Mouse (Mus musculus): ENCODE measurements around the gene Gkn2. TPM values are rescaled to one million over a fixed set of nuclear protein-coding genes. Genes with fewer than 3 reads are reported as not detected.
A peak's percentile ranks its signal among the peaks of the same experiment; 100 is the strongest.

Gene Gkn2
- polyA plus RNA-seq, 1 experiment from 2014 or later: not detected

GRCm38 (mm10) chr6:87350829-87351228, 22.3 kb upstream of the Gkn2 start, which contains the start of gene Gkn1:
Gene Gkn1, minus strand, starts transcription at chr6:87350942.
- Histone ChIP-seq H3K27ac (ENCODE audit: low read length) (no peak within 1 kb of the TSS), H3K36me3 (ENCODE audit: control insufficient read depth, insufficient read depth) (no peaks in the 10 kb centered on the region), H3K4me3 (ENCODE audit: low read depth, low read length) (no peak within 1 kb of the TSS), H3K9ac (ENCODE audit: low read depth, low read length) (no peak within 1 kb of the TSS), H3K27me3 (ENCODE audit: control insufficient read depth, insufficient read depth, low read depth, low read length) (no peaks in the 10 kb centered on the region), H3K9me3 (replicated peaks; ENCODE audit: control insufficient read depth, low read length) (no peaks in the 10 kb centered on the region), H3K4me1 (ENCODE audit: control insufficient read depth, low read depth, low read length) (no peaks in the 10 kb centered on the region), H3K4me2 (ENCODE audit: low read depth, low read length) (no peak within 1 kb of the TSS)
- WGBS (ENCODE audit: insufficient replicate concordance): 72% methylated on average over 8 of the region's 8 CpGs
- no peak for ATAC-seq (ENCODE audit: low read depth)

GRCm38 (mm10) chr6:87354441-87354840, 18.7 kb upstream of the Gkn2 start:
- Histone ChIP-seq H3K4me2 (ENCODE audit: low read depth, low read length) (no peak overlapping the region), H3K9me3 (replicated peaks; ENCODE audit: control insufficient read depth, low read length) (no peaks in the 10 kb centered on the region), H3K27me3 (ENCODE audit: control insufficient read depth, insufficient read depth, low read depth, low read length) (no peaks in the 10 kb centered on the region), H3K9ac (ENCODE audit: low read depth, low read length) (no peak overlapping the region), H3K4me1 (ENCODE audit: control insufficient read depth, low read depth, low read length) (no peaks in the 10 kb centered on the region), H3K4me3 (ENCODE audit: low read depth, low read length) (no peak overlapping the region), H3K36me3 (ENCODE audit: control insufficient read depth, insufficient read depth) (no peaks in the 10 kb centered on the region), H3K27ac (ENCODE audit: low read length) (no peak overlapping the region)
- 44% methylated on average over 5 of the region's 5 CpGs for WGBS (ENCODE audit: insufficient replicate concordance)
- ATAC-seq (ENCODE audit: low read depth): no peak

GRCm38 (mm10) chr6:87369223-87369622, 3.9 kb upstream of the Gkn2 start:
- Histone ChIP-seq H3K36me3 (ENCODE audit: control insufficient read depth, insufficient read depth) (no peaks in the 10 kb centered on the region), H3K4me2 (ENCODE audit: low read depth, low read length) (no peak overlapping the region), H3K9me3 (replicated peaks; ENCODE audit: control insufficient read depth, low read length) (no peaks in the 10 kb centered on the region), H3K4me1 (ENCODE audit: control insufficient read depth, low read depth, low read length) (no peaks in the 10 kb centered on the region), H3K9ac (ENCODE audit: low read depth, low read length) (no peak overlapping the region), H3K4me3 (ENCODE audit: low read depth, low read length) (no peak overlapping the region), H3K27ac (ENCODE audit: low read length) (no peak overlapping the region), H3K27me3 (ENCODE audit: control insufficient read depth, insufficient read depth, low read depth, low read length) (no peaks in the 10 kb centered on the region)
- 56% methylated on average over 5 of the region's 5 CpGs for WGBS (ENCODE audit: insufficient replicate concordance)
- no peak for ATAC-seq (ENCODE audit: low read depth)

GRCm38 (mm10) chr6:87383926-87384691, 11.0 kb downstream of the Gkn2 start:
- Histone ChIP-seq H3K9ac (ENCODE audit: low read depth, low read length) (no peak overlapping the region), H3K4me3 (ENCODE audit: low read depth, low read length) (0 out of 2 replicates have a peak overlapping the region, but pooled peaks have one; percentile 11), H3K36me3 (ENCODE audit: control insufficient read depth, insufficient read depth) (no peaks in the 10 kb centered on the region), H3K27ac (ENCODE audit: low read length) (no peak overlapping the region), H3K9me3 (replicated peaks; ENCODE audit: control insufficient read depth, low read length) (no peaks in the 10 kb centered on the region), H3K27me3 (ENCODE audit: control insufficient read depth, insufficient read depth, low read depth, low read length) (peaks cover 5% of the 10 kb centered on the region; the same call in 1 of the 2 replicates), H3K4me2 (ENCODE audit: low read depth, low read length) (peak overlapping the region; percentile 39), H3K4me1 (ENCODE audit: control insufficient read depth, low read depth, low read length) (peaks cover 5% of the 10 kb centered on the region)
- ATAC-seq (ENCODE audit: low read depth): no peak
- WGBS (ENCODE audit: insufficient replicate concordance): 12% methylated on average over 24 of the region's 24 CpGs

GRCm38 (mm10) chr6:87384761-87385160, 11.6 kb downstream of the Gkn2 start:
- peak overlapping the region; percentile 39 for H3K4me2 ChIP-seq (ENCODE audit: low read depth, low read length)
- H3K9ac ChIP-seq (ENCODE audit: low read depth, low read length): no peak overlapping the region
- peaks cover 5% of the 10 kb centered on the region; the same call in 1 of the 2 replicates for H3K27me3 ChIP-seq (ENCODE audit: control insufficient read depth, insufficient read depth, low read depth, low read length)
- H3K9me3 ChIP-seq (replicated peaks; ENCODE audit: control insufficient read depth, low read length): no peaks in the 10 kb centered on the region
- ATAC-seq (ENCODE audit: low read depth): no peak
- 35% methylated on average over 5 of the region's 6 CpGs for WGBS (ENCODE audit: insufficient replicate concordance)
- H3K4me1 ChIP-seq (ENCODE audit: control insufficient read depth, low read depth, low read length): peaks cover 9% of the 10 kb centered on the region
- H3K36me3 ChIP-seq (ENCODE audit: control insufficient read depth, insufficient read depth): no peaks in the 10 kb centered on the region
- H3K27ac ChIP-seq (ENCODE audit: low read length): no peak overlapping the region
- H3K4me3 ChIP-seq (ENCODE audit: low read depth, low read length): no peak overlapping the region

GRCm38 (mm10) chr6:87386203-87386602, 13.0 kb downstream of the Gkn2 start:
- H3K9me3 ChIP-seq (replicated peaks; ENCODE audit: control insufficient read depth, low read length): no peaks in the 10 kb centered on the region
- no peak for ATAC-seq (ENCODE audit: low read depth)
- WGBS (ENCODE audit: insufficient replicate concordance): 6% methylated on average over 7 of the region's 7 CpGs
- H3K4me2 ChIP-seq (ENCODE audit: low read depth, low read length): no peak overlapping the region
- H3K27me3 ChIP-seq (ENCODE audit: control insufficient read depth, insufficient read depth, low read depth, low read length): peaks cover 5% of the 10 kb centered on the region; the same call in 1 of the 2 replicates
- no peak overlapping the region for H3K4me3 ChIP-seq (ENCODE audit: low read depth, low read length)
- no peak overlapping the region for H3K9ac ChIP-seq (ENCODE audit: low read depth, low read length)
- H3K36me3 ChIP-seq (ENCODE audit: control insufficient read depth, insufficient read depth): no peaks in the 10 kb centered on the region
- H3K4me1 ChIP-seq (ENCODE audit: control insufficient read depth, low read depth, low read length): peaks cover 12% of the 10 kb centered on the region
- no peak overlapping the region for H3K27ac ChIP-seq (ENCODE audit: low read length)

- Histone ChIP-seq H3K9ac (ENCODE audit: low read depth, low read length) (no peak overlapping the region), H3K27ac (ENCODE audit: low read length) (no peak overlapping the region), H3K4me2 (ENCODE audit: low read depth, low read length) (no peak overlapping the region), H3K4me1 (ENCODE audit: control insufficient read depth, low read depth, low read length) (peaks cover 12% of the 10 kb centered on the region), H3K9me3 (replicated peaks; ENCODE audit: control insufficient read depth, low read length) (no peaks in the 10 kb centered on the region), H3K4me3 (ENCODE audit: low read depth, low read length) (no peak overlapping the region), H3K36me3 (ENCODE audit: control insufficient read depth, insufficient read depth) (no peaks in the 10 kb centered on the region), H3K27me3 (ENCODE audit: control insufficient read depth, insufficient read depth, low read depth, low read length) (peaks cover 5% of the 10 kb centered on the region; the same call in 1 of the 2 replicates)
- ATAC-seq (ENCODE audit: low read depth): no peak
- WGBS (ENCODE audit: insufficient replicate concordance): 73% methylated on average over 10 of the region's 10 CpGs
Measured at GRCm38 (mm10) chr6:87386681-87387080, 13.5 kb downstream of the Gkn2 start.

- 27% methylated on average over 7 of the region's 7 CpGs for WGBS (ENCODE audit: insufficient replicate concordance)
- Histone ChIP-seq H3K4me2 (ENCODE audit: low read depth, low read length) (no peak within 1 kb of the TSS), H3K27me3 (ENCODE audit: control insufficient read depth, insufficient read depth, low read depth, low read length) (peaks cover 2% of the 10 kb centered on the region; the same call in 1 of the 2 replicates), H3K9me3 (replicated peaks; ENCODE audit: control insufficient read depth, low read length) (no peaks in the 10 kb centered on the region), H3K27ac (ENCODE audit: low read length) (no peak within 1 kb of the TSS), H3K4me3 (ENCODE audit: low read depth, low read length) (no peak within 1 kb of the TSS), H3K4me1 (ENCODE audit: control insufficient read depth, low read depth, low read length) (peaks cover 16% of the 10 kb centered on the region), H3K36me3 (ENCODE audit: control insufficient read depth, insufficient read depth) (no peaks in the 10 kb centered on the region), H3K9ac (ENCODE audit: low read depth, low read length) (no peak within 1 kb of the TSS)
- no peak for ATAC-seq (ENCODE audit: low read depth)
Measured at GRCm38 (mm10) chr6:87388877-87389276, 15.7 kb downstream of the Gkn2 start, which contains the start of gene Gkn3. Gene Gkn3, minus strand, starts transcription at chr6:87388935.

- H3K4me1 ChIP-seq (ENCODE audit: control insufficient read depth, low read depth, low read length): peaks cover 18% of the 10 kb centered on the region
- H3K4me2 ChIP-seq (ENCODE audit: low read depth, low read length): no peak overlapping the region
- H3K27ac ChIP-seq (ENCODE audit: low read length): no peak overlapping the region
- no peak overlapping the region for H3K9ac ChIP-seq (ENCODE audit: low read depth, low read length)
- H3K9me3 ChIP-seq (replicated peaks; ENCODE audit: control insufficient read depth, low read length): no peaks in the 10 kb centered on the region
- 0 out of 2 replicates have a peak, but pooled peaks have one; percentile 35 for ATAC-seq (ENCODE audit: low read depth)
- H3K4me3 ChIP-seq (ENCODE audit: low read depth, low read length): no peak overlapping the region
- no peaks in the 10 kb centered on the region for H3K36me3 ChIP-seq (ENCODE audit: control insufficient read depth, insufficient read depth)
- 20% methylated on average over 5 of the region's 5 CpGs for WGBS (ENCODE audit: insufficient replicate concordance)
- no peaks in the 10 kb centered on the region for H3K27me3 ChIP-seq (ENCODE audit: control insufficient read depth, insufficient read depth, low read depth, low read length)
Measured at GRCm38 (mm10) chr6:87389455-87389989, 16.4 kb downstream of the Gkn2 start.
